ENCODE assay signal across 19 mouse cellular contexts in the genomic region with DNA sequence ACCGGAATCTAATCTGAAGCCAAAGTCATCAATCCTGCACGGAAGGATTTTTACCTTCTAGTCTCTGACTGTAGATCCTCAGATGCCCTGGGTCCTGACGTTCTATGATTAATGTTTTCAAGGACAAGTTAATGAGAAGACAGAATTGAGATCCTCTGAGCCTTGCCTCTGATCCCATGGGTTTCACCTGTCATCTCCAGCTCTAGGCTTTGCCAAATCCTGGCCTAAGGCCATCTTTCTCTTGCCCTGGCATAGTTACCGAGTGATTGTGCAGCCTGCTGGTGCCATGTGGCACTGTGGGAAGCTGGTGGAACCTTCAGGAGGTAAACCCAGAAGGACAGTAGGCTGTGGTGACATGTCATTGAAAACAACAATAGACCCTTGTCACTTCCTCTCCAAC.
DNase-seq lines count a peak whose midpoint lies in the region; ATAC-seq and TF ChIP-seq lines count a peak whose summit lies in the region.
"Had no signal": no experiment of that assay in that cellular context is flagged by ENCODE, and none has a peak within 500 bp of the region (broad histone marks: within the 10 kb centered on the region; RNA-seq: fewer than 3 reads in every experiment).

No protein-coding gene starts in this region.

- no peaks in the 10 kb centered on the region for H3K79me2 ChIP-seq in heart, adult 2 months (replicated peaks; ENCODE audit: control insufficient read depth, insufficient read depth, low read length)

- peaks cover 7% of the 10 kb centered on the region; the same call in 1 of the 2 replicates for H3K4me1 ChIP-seq in heart, embryonic 10.5 days
- no peaks in the 10 kb centered on the region for H3K4me1 ChIP-seq in heart, adult 2 months (ENCODE audit: control insufficient read depth, insufficient read depth, low read length)
- no peaks in the 10 kb centered on the region for H3K4me1 ChIP-seq in kidney, embryonic 14.5 days (ENCODE audit: control insufficient read depth, insufficient read depth, low read length)
- no peaks in the 10 kb centered on the region for H3K4me1 ChIP-seq in stomach, postnatal 0 days (replicated peaks; ENCODE audit: control insufficient read depth, insufficient read depth)
- H3K4me1 ChIP-seq: embryonic facial prominence, embryonic 12.5 days; intestine, embryonic 15.5 days; limb, embryonic 13.5 days; midbrain, embryonic 12.5 days had no signal

- no peaks in the 10 kb centered on the region for H3K27me3 ChIP-seq in heart, embryonic 10.5 days (ENCODE audit: insufficient read depth, poor library complexity, severe bottlenecking)
- H3K27me3 ChIP-seq in heart, adult 2 months (ENCODE audit: control insufficient read depth, insufficient read depth, low read length): no peaks in the 10 kb centered on the region
- no peaks in the 10 kb centered on the region for H3K27me3 ChIP-seq in kidney, embryonic 14.5 days (ENCODE audit: control insufficient read depth, insufficient read depth, low read length)
- H3K27me3 ChIP-seq in stomach, postnatal 0 days (ENCODE audit: control insufficient read depth, insufficient read depth, low read length): no peaks in the 10 kb centered on the region
- H3K27me3 ChIP-seq: embryonic facial prominence, embryonic 12.5 days; forebrain, embryonic 12.5 days; intestine, embryonic 15.5 days; limb, embryonic 13.5 days; midbrain, embryonic 12.5 days had no signal

- no peak overlapping the region for H3K4me2 ChIP-seq in kidney, embryonic 14.5 days (replicated peaks; ENCODE audit: low read depth, low read length)
- H3K4me2 ChIP-seq in stomach, postnatal 0 days (replicated peaks; ENCODE audit: low read depth): no peak overlapping the region
- H3K4me2 ChIP-seq: embryonic facial prominence, embryonic 12.5 days; forebrain, embryonic 12.5 days; hindbrain, embryonic 14.5 days; intestine, embryonic 15.5 days; limb, embryonic 13.5 days; lung, embryonic 14.5 days; midbrain, embryonic 12.5 days had no signal

- no peak overlapping the region for H3K9ac ChIP-seq in heart, adult 2 months (ENCODE audit: low read depth, low read length)
- H3K9ac ChIP-seq in kidney, embryonic 14.5 days (ENCODE audit: low read depth, low read length): no peak overlapping the region
- H3K9ac ChIP-seq in stomach, postnatal 0 days (ENCODE audit: low read length): no peak overlapping the region
- H3K9ac ChIP-seq: embryonic facial prominence, embryonic 12.5 days; forebrain, embryonic 12.5 days; hindbrain, embryonic 14.5 days; intestine, embryonic 15.5 days; limb, embryonic 13.5 days; liver, embryonic 14.5 days; lung, embryonic 14.5 days; midbrain, embryonic 12.5 days had no signal

- DNase-seq in cerebellum, adult 18-20 months: peak; percentile 26 to 34
- peak; percentile 19 for DNase-seq in heart, embryonic 10.5 days (ENCODE audit: low spot score)
- DNase-seq in heart, adult 2 months: no peak
- DNase-seq in kidney, postnatal 36 days: peak; percentile 21 to 33
- peak; percentile 8 for DNase-seq in stomach, postnatal 0 days (ENCODE audit: low spot score)
- no peak for DNase-seq in yolk sac, embryonic 10.5 days (ENCODE audit: low spot score)
- DNase-seq: gastrocnemius, postnatal 25 days; heart, postnatal 4 days; layer of hippocampus, adult 9-11 months; lung, embryonic 14.5 days had no signal

- intact Hi-C loops in heart, adult 2 months (cut with DNase I): no loop called here

- H3K27ac ChIP-seq in heart, embryonic 10.5 days: no peak overlapping the region
- H3K27ac ChIP-seq in heart, adult 2 months: no peak overlapping the region
- H3K27ac ChIP-seq in kidney, embryonic 14.5 days (ENCODE audit: low read depth, low read length): no peak overlapping the region
- H3K27ac ChIP-seq in stomach, postnatal 0 days (replicated peaks): no peak overlapping the region
- H3K27ac ChIP-seq: embryonic facial prominence, embryonic 12.5 days; forebrain, embryonic 12.5 days; hindbrain, embryonic 14.5 days; intestine, embryonic 15.5 days; limb, embryonic 13.5 days; liver, embryonic 14.5 days; midbrain, embryonic 12.5 days had no signal

- no peaks in the 10 kb centered on the region for H3K9me3 ChIP-seq in heart, embryonic 10.5 days
- H3K9me3 ChIP-seq in kidney, embryonic 14.5 days (ENCODE audit: control insufficient read depth, low read length): no peaks in the 10 kb centered on the region
- H3K9me3 ChIP-seq in stomach, postnatal 0 days (ENCODE audit: control insufficient read depth, low read length): no peaks in the 10 kb centered on the region
- H3K9me3 ChIP-seq: embryonic facial prominence, embryonic 12.5 days; forebrain, embryonic 12.5 days; intestine, embryonic 15.5 days; limb, embryonic 13.5 days; midbrain, embryonic 12.5 days had no signal

- TF ChIP-seq CTCF in heart, adult 2 months (IDR thresholded peaks at IDR 0.05): no peak
- no peak for TF ChIP-seq CTCF in stomach, postnatal 0 days (IDR thresholded peaks at IDR 0.05; ENCODE audit: low read depth)

- H3K4me3 ChIP-seq in heart, embryonic 10.5 days: no peak overlapping the region
- no peak overlapping the region for H3K4me3 ChIP-seq in heart, adult 2 months
- H3K4me3 ChIP-seq in kidney, embryonic 14.5 days (ENCODE audit: low read length): no peak overlapping the region
- no peak overlapping the region for H3K4me3 ChIP-seq in stomach, postnatal 0 days (ENCODE audit: low read depth, low read length)
- H3K4me3 ChIP-seq: embryonic facial prominence, embryonic 12.5 days; forebrain, embryonic 12.5 days; intestine, embryonic 15.5 days; limb, embryonic 13.5 days; midbrain, embryonic 12.5 days had no signal

- 87% methylated on average over 4 of the region's 4 CpGs for WGBS in heart, embryonic 10.5 days
- 84% methylated on average over 4 of the region's 4 CpGs for WGBS in heart, adult 2 months
- 80% methylated on average over 4 of the region's 4 CpGs for WGBS in kidney, embryonic 14.5 days
- WGBS in stomach, postnatal 0 days: 72% methylated on average over 4 of the region's 4 CpGs

- no peak for ATAC-seq in cerebellum, adult (ENCODE audit: insufficient number of reproducible peaks, low FRiP score, low TSS enrichment)
- ATAC-seq in kidney, embryonic 14.5 days (ENCODE audit: low FRiP score, low TSS enrichment): no peak
- no peak for ATAC-seq in stomach, postnatal 0 days (ENCODE audit: low FRiP score, low TSS enrichment)
- ATAC-seq: intestine, embryonic 15.5 days had no signal

- TF ChIP-seq EP300 in heart, adult 2 months (IDR thresholded peaks at IDR 0.05; ENCODE audit: insufficient read depth, low read depth, low read length): no peak
- no peak for TF ChIP-seq EP300 in stomach, postnatal 0 days (optimal IDR thresholded peaks at IDR 0.05)

- no peak for TF ChIP-seq POLR2A in heart, adult 2 months (IDR thresholded peaks at IDR 0.05; ENCODE audit: insufficient read depth, low read depth, low read length)

- no peaks in the 10 kb centered on the region for H3K36me3 ChIP-seq in heart, embryonic 10.5 days
- no peaks in the 10 kb centered on the region for H3K36me3 ChIP-seq in heart, adult 2 months (ENCODE audit: control insufficient read depth, insufficient read depth, low read length)
- H3K36me3 ChIP-seq in kidney, embryonic 14.5 days (ENCODE audit: control insufficient read depth, insufficient read depth, low read length): no peaks in the 10 kb centered on the region
- no peaks in the 10 kb centered on the region for H3K36me3 ChIP-seq in stomach, postnatal 0 days (ENCODE audit: control insufficient read depth, insufficient read depth, low read length)
- H3K36me3 ChIP-seq: embryonic facial prominence, embryonic 12.5 days; forebrain, embryonic 12.5 days; intestine, embryonic 15.5 days; limb, embryonic 13.5 days; midbrain, embryonic 12.5 days had no signal

Comparison
In these comparisons a context has a peak if more than half of its experiments do, and no peak if none do; other contexts are left out.
1. DNase-seq: peak in cerebellum, adult 18-20 months (2 of 2), heart, embryonic 10.5 days (single experiment), kidney, postnatal 36 days (2 of 2) and stomach, postnatal 0 days (single experiment); none in heart, adult 2 months (0 of 2) and yolk sac, embryonic 10.5 days (single experiment).